Mouse (Mus musculus): ENCODE results near the gene Polm. TPM values are rescaled to one million over a fixed set of nuclear protein-coding genes. Genes with fewer than 3 reads are reported as not detected.

Polm gene
- total RNA-seq, 2 experiments from 2014 or later = 8.6 to 10.5 TPM

DNA sequence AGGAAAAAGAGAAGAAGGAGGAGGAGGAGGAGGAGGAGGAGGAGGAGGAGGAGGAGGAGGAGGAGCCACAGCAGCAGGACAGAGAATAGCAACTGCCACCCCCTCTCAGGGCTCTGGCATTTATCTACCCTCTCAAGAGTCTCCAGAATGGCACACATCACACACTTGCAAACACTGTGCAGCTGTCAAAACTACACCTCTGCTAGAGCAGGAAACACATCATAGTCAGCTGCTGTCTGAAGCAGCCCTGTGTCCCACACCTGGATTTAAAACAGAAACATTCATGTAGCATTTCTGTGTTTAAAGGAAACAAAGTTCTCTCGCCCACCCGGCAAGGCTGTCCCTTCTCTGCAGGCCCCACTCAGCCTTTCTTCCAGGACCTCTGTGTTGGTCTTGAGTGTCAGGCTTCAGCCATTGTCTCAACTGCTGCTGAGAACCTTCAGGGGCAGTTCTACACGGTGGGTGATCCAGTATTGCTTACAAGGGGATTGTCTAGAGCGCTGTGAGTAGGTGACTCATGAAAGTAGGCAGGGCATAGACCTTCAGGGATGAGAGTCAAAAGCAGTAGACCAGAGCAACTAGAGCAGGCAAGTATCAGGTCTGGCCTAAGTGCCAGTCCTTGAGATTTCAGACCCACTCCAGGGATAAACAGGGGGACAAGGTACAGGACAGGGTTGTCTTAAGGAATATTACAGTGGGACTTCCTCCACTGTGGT lies 13.4 kb upstream of the Polm start:
- no peak overlapping the region for H3K27ac ChIP-seq
- no peak for DNase-seq (ENCODE audit: extremely low spot score in 1 of 2, low spot score in 2 of 2)
- TF ChIP-seq CTCF (IDR thresholded peaks at IDR 0.05) = no peak
- no peak overlapping the region for H3K4me3 ChIP-seq
- intact Hi-C loops (cut with DNase I) = no loop called here

DNA sequence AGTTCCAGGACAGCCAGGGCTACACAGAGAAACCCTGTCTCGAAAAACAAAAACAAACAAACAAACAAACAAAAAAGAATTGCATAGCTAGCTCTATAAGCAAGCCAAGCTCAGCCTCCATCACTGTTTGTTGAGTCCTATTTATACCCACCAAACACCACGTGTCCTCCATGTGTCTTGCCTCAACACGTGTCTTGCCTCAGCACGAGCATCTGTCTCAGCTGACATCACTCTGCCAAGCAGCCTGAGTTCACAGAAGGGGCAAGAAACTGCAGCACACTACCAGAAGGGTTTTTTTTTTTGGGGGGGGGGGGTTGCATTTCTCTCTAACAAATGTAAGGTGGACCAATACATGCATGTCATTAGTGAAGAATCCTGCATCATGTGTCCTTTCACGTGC lies 12.6 kb upstream of the Polm start:
- no peak for DNase-seq (ENCODE audit: extremely low spot score in 1 of 2, low spot score in 2 of 2)
- Histone ChIP-seq H3K4me3 (no peak overlapping the region), H3K27ac (no peak overlapping the region)
- TF ChIP-seq CTCF (IDR thresholded peaks at IDR 0.05) = no peak
- intact Hi-C loops (cut with DNase I) = no loop called here

DNA sequence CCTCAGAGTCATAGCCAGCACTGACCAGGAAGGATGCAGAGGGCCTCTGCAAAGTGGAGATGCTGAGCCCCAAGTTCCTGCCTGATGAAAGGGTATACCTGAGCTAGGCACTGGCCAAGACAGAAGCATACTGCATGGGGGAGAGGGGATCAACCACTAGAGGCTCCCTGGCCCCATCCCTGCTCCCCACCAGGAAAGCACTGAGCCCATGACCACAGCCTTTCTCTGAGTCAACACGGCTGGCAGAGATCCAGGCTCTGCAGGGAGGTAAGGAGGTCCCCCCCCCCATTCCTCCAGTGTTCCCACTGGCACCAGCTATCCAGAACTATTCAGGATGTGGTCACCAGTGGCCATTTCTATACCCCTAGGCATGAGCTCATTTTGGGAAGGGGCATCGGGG lies 11.5 kb upstream of the Polm start:
- intact Hi-C loops (cut with DNase I) = no loop called here
- Histone ChIP-seq H3K4me3 (no peak overlapping the region), H3K27ac (no peak overlapping the region)
- TF ChIP-seq CTCF (IDR thresholded peaks at IDR 0.05) = no peak
- DNase-seq (ENCODE audit: extremely low spot score in 1 of 2, low spot score in 2 of 2) = no peak

DNA sequence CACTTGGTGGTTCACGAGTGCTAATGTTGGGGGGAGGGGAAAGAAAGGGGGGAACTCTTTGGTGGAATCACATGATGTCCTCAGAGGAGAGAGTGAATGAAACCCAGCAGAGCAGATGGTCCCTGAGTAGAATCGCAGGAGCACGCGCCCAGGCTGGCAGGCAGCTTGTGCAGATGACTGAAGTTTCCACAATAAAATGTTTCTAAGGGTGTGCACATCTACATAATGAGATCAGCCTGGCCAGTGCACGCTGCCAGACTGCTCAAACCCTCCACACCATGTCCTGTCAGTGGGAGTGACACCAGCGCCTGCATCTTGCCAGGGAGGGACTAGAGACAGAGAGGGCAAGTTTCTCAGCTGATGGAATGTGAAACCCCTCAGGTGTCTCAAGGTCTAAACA lies 10.9 kb upstream of the Polm start:
- no peak overlapping the region for H3K4me3 ChIP-seq
- H3K27ac ChIP-seq = no peak overlapping the region
- no peak for TF ChIP-seq CTCF (IDR thresholded peaks at IDR 0.05)
- intact Hi-C loops (cut with DNase I) = no loop called here
- peak in 1 of 2 experiments; percentile 29 for DNase-seq (ENCODE audit: extremely low spot score in 1 of 2, low spot score in 2 of 2)

DNA sequence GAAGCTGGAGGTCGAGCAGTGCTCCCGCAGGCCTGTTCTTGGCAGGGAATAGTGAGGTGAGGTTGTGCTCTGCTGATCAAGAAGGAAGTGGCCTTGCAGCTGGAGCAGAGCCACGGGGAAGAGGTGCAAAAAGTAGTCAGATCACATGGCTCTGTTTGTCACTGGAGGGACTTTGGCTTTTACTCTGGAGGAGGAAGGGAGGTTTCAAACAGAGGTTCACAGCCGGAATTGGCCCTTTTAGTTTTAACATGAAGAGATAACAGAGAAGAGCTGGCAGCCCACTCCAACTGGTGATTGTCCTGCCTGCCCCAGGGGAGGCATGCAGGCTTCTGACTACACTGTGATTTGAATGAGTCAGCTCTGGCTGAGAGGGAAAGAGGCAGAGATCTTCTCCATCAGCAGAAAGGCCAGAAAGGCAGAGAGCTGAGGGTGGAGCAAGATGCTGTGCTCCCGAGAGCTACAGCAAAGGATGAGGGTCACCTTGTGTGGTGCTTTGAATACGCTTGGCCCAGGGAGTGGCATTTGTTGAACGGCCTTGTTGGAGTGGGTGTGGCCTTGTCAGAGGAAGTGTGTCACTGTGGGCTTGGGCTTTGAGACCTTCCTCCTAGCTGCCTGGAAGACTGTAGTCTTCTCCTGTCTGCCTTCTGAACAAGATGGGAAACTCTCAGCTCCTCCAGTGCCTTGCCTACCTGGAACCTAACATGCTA lies 9.0 kb upstream of the Polm start:
- no peak for TF ChIP-seq CTCF (IDR thresholded peaks at IDR 0.05)
- no peak for DNase-seq (ENCODE audit: extremely low spot score in 1 of 2, low spot score in 2 of 2)
- intact Hi-C loops (cut with DNase I) = no loop called here
- Histone ChIP-seq H3K27ac (no peak overlapping the region), H3K4me3 (no peak overlapping the region)

DNA sequence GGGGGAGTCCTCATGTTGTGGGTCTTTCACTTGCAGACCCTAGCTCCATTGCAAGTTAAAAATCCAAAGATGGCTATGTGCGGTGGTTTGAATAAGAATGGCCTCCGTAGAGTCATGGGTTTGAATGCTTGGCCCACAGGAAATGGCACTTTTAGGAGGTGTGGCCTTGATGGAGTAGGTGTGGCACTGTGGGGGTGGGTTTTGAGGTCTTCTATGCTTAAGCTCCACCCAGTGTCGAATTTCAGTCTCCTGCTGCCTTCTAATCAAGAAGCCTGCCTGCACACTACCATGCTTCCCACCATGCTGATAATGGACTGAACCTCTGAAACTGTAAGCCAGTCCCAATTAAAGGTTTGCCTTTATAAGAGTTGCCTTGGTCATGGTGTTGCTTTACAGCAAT lies 5.3 kb upstream of the Polm start:
- intact Hi-C loops (cut with DNase I) = no loop called here
- Histone ChIP-seq H3K4me3 (no peak overlapping the region), H3K27ac (no peak overlapping the region)
- DNase-seq (ENCODE audit: extremely low spot score in 1 of 2, low spot score in 2 of 2) = no peak
- no peak for TF ChIP-seq CTCF (IDR thresholded peaks at IDR 0.05)

DNA sequence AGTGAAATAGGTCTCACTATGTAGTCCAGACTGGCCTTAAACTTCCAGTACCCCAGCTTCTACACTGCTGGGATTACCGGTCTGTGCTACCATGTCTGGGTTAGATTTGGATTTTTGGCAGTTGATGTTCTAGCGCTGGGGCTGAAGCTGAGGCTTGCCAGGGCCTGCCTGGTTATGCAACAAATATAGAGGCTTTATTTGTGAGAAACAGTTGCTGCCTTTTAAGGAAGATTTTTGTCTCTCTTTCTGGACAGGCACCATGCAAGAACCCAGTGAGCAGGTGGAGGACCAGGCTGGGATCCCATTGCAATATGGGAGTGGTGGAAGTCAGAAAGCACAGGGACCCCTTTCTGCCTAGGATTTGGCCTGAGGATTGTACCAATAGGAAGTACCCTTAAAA lies 3.9 kb upstream of the Polm start:
- no peak for TF ChIP-seq CTCF (IDR thresholded peaks at IDR 0.05)
- intact Hi-C loops (cut with DNase I) = no loop called here
- DNase-seq (ENCODE audit: extremely low spot score in 1 of 2, low spot score in 2 of 2) = no peak
- Histone ChIP-seq H3K27ac (no peak overlapping the region), H3K4me3 (no peak overlapping the region)

DNA sequence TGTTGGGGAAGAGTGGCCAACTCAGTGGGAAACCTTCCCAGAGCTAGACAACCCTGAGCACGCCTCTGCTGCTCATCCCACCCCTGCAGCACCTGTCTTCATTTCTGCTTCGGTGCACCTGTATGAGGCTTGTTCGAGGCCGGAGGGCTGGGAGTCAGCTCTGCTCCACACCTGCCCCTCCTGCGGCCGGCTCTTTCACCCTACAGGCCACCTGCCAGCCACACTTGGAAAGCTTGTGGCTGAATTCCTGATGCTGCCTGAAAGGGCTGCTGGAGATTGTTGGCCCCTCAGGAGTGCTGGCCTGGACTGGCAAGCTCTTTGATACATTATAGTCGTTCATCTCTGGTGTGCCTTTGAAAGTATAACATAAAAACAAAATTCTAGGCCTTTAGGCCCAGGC lies 2.5 kb upstream of the Polm start:
- TF ChIP-seq CTCF (IDR thresholded peaks at IDR 0.05) = no peak
- intact Hi-C loops (cut with DNase I) = no loop called here

DNA sequence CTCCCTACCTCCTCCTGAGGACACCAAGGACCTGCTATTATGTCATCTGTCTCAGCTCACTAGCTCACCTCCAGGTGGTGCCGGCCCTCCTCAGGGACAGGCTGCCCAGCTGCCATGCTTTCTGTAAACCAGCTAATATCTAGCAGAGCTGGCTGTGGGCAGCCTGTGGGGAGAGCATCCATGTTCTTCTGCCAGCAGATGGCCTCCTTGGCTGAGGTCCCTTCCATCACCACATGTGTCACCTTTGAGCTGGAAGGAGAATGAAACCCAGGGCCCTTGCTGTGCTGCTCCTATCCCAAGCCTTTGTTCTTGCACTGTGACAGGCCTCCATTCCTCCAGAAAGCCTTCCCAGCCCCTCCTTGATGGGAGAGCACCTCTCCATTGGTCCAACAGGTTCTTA lies 1.7 kb downstream of the Polm start:
- H3K27ac ChIP-seq = no peak overlapping the region
- no peak for DNase-seq (ENCODE audit: extremely low spot score in 1 of 2, low spot score in 2 of 2)
- peak; percentile 29 for TF ChIP-seq CTCF (IDR thresholded peaks at IDR 0.05)
- H3K4me3 ChIP-seq = no peak overlapping the region
- intact Hi-C loops (cut with DNase I) = loop anchor here (2.0 kb wide), 2 partner anchors 43 to 47 kb away; partner anchors contain the start of genes Dbnl and Pold2

More for the DNA sequence above, 2.5 kb upstream of the Polm start:
- no peak overlapping the region for H3K27ac ChIP-seq
- H3K4me3 ChIP-seq = no peak overlapping the region
- DNase-seq (ENCODE audit: extremely low spot score in 1 of 2, low spot score in 2 of 2) = no peak

DNA sequence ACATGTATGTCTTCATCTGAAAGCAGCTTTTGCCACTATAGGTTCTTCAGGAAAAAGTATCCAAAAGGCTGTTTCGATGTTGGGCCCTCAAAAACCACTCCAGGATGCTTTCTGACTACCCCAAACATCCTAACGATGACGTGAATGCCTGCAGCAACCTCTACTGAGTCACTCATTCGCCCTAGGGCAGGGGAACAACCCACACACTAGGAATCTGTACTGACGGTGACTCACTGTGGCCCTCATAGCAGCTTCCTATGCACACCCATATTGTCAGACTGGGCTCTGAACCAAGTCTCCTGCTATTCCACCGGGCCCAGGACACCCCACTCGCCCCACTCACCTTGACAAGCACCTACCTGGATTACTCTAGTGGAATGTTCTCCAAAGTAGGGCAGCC lies 2.8 kb downstream of the Polm start:
- H3K27ac ChIP-seq = no peak overlapping the region
- DNase-seq (ENCODE audit: extremely low spot score in 1 of 2, low spot score in 2 of 2) = no peak
- no peak for TF ChIP-seq CTCF (IDR thresholded peaks at IDR 0.05)
- no peak overlapping the region for H3K4me3 ChIP-seq
- intact Hi-C loops (cut with DNase I) = no loop called here

DNA sequence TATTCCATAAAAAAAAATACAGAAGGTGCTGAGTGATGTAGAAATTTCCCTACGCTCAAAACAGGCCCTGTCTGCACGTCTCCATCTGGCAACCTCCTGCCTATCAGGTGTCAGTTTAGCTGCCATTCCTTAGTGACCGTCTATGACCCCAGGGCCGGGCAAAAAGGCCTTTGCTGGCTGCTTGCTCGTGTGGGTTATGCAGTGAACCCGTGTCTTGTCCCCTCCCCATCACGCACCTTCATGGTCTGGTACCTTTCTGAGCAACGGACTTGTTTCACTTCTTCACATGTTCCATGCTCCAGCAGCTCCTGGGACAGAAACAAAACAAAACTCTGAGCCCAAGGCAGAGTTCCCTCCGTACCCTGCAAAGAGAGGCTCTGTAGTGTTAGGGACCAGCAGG lies 3.3 kb downstream of the Polm start:
- no peak overlapping the region for H3K27ac ChIP-seq
- no peak overlapping the region for H3K4me3 ChIP-seq
- intact Hi-C loops (cut with DNase I) = no loop called here
- TF ChIP-seq CTCF (IDR thresholded peaks at IDR 0.05) = no peak
- DNase-seq (ENCODE audit: extremely low spot score in 1 of 2, low spot score in 2 of 2) = no peak

DNA sequence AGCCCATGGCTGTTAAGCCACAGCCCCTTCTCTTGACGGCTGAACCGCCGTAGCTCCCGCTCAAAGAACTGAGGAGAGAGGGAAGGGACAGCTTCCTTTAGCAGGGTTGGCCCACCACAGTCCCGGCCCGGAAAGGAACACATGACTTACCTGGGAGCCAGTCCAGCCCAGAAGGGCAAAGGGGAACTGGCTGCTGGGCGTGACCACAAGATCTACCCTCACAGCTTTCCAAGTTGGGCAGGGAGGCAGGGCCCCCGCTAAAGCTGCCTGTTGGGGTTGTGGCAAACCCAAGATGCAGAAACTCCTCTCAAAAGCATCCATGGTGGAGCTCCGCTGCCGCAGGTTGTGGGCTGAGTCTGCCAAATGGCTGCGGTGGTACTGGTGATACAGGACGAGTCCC lies 8.5 kb downstream of the Polm start:
- no peak overlapping the region for H3K27ac ChIP-seq
- TF ChIP-seq CTCF (IDR thresholded peaks at IDR 0.05) = no peak
- no peak for DNase-seq (ENCODE audit: extremely low spot score in 1 of 2, low spot score in 2 of 2)
- no peak overlapping the region for H3K4me3 ChIP-seq
- intact Hi-C loops (cut with DNase I) = loop anchor here (10.0 kb wide), 1 partner anchor 405 kb away; the partner anchor contains the start of gene Npc1l1

All from left cerebral cortex, adult 2 months (tissue).